Mouse (Mus musculus) liver, embryonic 14.5 days (tissue): ENCODE results near the gene Zfp53. TPM values are rescaled to one million over a fixed set of nuclear protein-coding genes. Genes with fewer than 3 reads are reported as not detected.
A peak's percentile ranks its signal among the peaks of the same experiment; 100 is the strongest.
"Not testable (repeated sequence)": the region's sequence is repeated elsewhere in the genome, so short reads cannot be mapped to it uniquely, and the experiment has no call there.

ENCODE experiments used
- ATAC-seq: fragments of 200-750 bp; cut with Nextera tagmentation; 2 replicates; pipeline ENCODE4 v1.8.0; 2017; ENCODE audit warnings: moderate number of reproducible peaks, mild to moderate bottlenecking, moderate library complexity; ENCODE audit not compliant: insufficient read depth
- DNase-seq, 3 experiments: peaks; one replicate each; pipeline ENCODE4 v3.0.0-alpha.2; 2012 to 2013; ENCODE audit warnings: low read depth in 3 of 3, low spot score in 3 of 3
- H3K27ac ChIP-seq: fragments of 300-500 bp; sonication (generic); 2 replicates; pipeline ENCODE4 v1.5.1; 2014; ENCODE audit warnings: moderate library complexity, mild to moderate bottlenecking, control low read depth, inconsistent platforms
- H3K27me3 ChIP-seq: fragments of 300-500 bp; sonication (generic); 2 replicates; pipeline ENCODE4 v1.6.1; 2014; ENCODE audit warnings: mild to moderate bottlenecking, low read length, moderate library complexity; ENCODE audit not compliant: control insufficient read depth, insufficient read depth
- H3K36me3 ChIP-seq: fragments of 300-500 bp; sonication (generic); replicated peaks from 2 replicates; pipeline ENCODE4 v1.6.1; 2014; ENCODE audit warnings: low read depth; ENCODE audit not compliant: control insufficient read depth, insufficient read depth
- H3K4me1 ChIP-seq, 2 experiments: fragments of 200-500 bp in 1 of 2; fragments of 300-500 bp in 1 of 2; sonication (generic) in 1 of 2; replicated peaks; 2 replicates each; pipeline ENCODE4 v1.6.1; 2012 to 2014; ENCODE audit warnings: antibody characterized with exemption in 1 of 2, inconsistent platforms in 1 of 2, low read length in 1 of 2; ENCODE audit not compliant: control insufficient read depth in 2 of 2, insufficient read depth in 2 of 2
- H3K4me2 ChIP-seq: fragments of 300-500 bp; sonication (generic); 2 replicates; pipeline ENCODE4 v1.6.1; 2014; ENCODE audit warnings: low read depth, mild to moderate bottlenecking, control low read depth, moderate library complexity
- H3K4me3 ChIP-seq, 2 experiments: fragments of 200-500 bp in 1 of 2; fragments of 300-500 bp in 1 of 2; sonication (generic) in 1 of 2; 2 replicates each; pipeline ENCODE4 v1.5.1; 2012 to 2014; ENCODE audit warnings: low read depth in 2 of 2, low read length in 2 of 2, mild to moderate bottlenecking in 2 of 2, control low read depth in 1 of 2, inconsistent platforms in 1 of 2, moderate library complexity in 1 of 2; ENCODE audit not compliant: insufficient read depth in 1 of 2
- H3K9ac ChIP-seq: fragments of 300-500 bp; sonication (generic); replicated peaks from 2 replicates; pipeline ENCODE4 v1.6.1; 2014; ENCODE audit warnings: mild to moderate bottlenecking, control low read depth, moderate library complexity
- H3K9me3 ChIP-seq: fragments of 300-500 bp; sonication (generic); 2 replicates; pipeline ENCODE4 v1.6.1; 2016; ENCODE audit warnings: low read length, mixed read lengths; ENCODE audit not compliant: control insufficient read depth
- CTCF ChIP-seq: IDR thresholded peaks from 2 replicates; pipeline ENCODE4 v1.5.1; 2016; ENCODE audit warnings: antibody characterized with exemption, low read depth, control low read depth
- EP300 ChIP-seq: IDR thresholded peaks from 2 replicates; pipeline ENCODE4 v1.6.1; 2016; ENCODE audit warnings: antibody characterized with exemption, low read depth
- WGBS: fragments of 180-500 bp; shearing (Covaris S2); extraction: QIAGEN DNeasy Blood & Tissue Kit; methylation state at CpG from one replicate; pipeline ENCODE4 v1.1.7; 2014; ENCODE audit not compliant: insufficient replicate concordance; 5-methylcytosine and 5-hydroxymethylcytosine counted together
- polyA plus RNA-seq, 2 experiments: library from polyadenylated mRNA; depleted of rRNA in 1 of 2; stranded (reverse) in 1 of 2; unstranded in 1 of 2; fragments of >200 nt; fragmentation: Nextera tagmentation in 1 of 2; extraction: Ambion mirVana in 1 of 2; gene quantifications; 2 replicates each; pipeline versions ENCODE4 v1.2.1 to v1.2.3; 2012 to 2014

The Zfp53 gene
- polyA plus RNA-seq, 2 experiments = 1.4 to 2.6 TPM

DNA sequence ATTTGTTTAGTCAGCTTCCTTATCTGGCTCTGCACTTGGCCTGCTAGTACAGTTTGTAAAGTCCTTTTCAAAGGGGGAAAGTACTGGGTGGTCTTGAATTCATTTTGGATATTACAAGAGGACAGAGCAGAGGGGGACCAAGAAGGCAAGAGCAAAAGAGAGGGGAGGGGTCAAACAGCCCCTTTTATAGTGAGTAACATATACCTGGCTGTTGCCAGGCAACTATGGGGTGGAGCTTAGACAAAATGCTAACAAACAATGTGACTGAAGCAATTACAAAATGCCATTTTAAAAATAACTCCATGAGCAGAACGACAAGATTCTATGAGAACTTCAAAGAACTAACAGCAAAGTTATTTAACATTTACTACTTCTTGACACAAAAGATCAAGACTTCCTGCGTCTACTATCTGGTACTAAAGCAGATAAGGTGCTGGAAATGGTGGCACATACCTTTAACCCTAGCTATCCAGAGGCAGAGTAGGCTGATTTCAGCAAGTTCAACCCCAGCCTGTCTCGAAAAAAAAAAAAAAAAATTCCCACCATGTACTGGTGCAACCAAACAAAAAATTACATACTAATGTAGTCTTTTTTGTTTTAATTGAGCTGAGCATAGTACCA lies 16.7 kb upstream of the Zfp53 start:
- Histone ChIP-seq H3K36me3 (no peaks in the 10 kb centered on the region), H3K4me2 (no peak overlapping the region), H3K4me1 (peaks cover 13 to 19% of the 10 kb centered on the region in 2 experiments), H3K27me3 (no peaks in the 10 kb centered on the region), H3K27ac (no peak overlapping the region), H3K9ac (no peak overlapping the region), H3K9me3 (no peaks in the 10 kb centered on the region), H3K4me3 (no peak overlapping the region)
- 23% methylated on average over 3 of the region's 3 CpGs for WGBS
- no peak for TF ChIP-seq EP300
- no peak for TF ChIP-seq CTCF
- ATAC-seq (peak; percentile 59; the same call in 1 of the 2 replicates), DNase-seq (no peak)

DNA sequence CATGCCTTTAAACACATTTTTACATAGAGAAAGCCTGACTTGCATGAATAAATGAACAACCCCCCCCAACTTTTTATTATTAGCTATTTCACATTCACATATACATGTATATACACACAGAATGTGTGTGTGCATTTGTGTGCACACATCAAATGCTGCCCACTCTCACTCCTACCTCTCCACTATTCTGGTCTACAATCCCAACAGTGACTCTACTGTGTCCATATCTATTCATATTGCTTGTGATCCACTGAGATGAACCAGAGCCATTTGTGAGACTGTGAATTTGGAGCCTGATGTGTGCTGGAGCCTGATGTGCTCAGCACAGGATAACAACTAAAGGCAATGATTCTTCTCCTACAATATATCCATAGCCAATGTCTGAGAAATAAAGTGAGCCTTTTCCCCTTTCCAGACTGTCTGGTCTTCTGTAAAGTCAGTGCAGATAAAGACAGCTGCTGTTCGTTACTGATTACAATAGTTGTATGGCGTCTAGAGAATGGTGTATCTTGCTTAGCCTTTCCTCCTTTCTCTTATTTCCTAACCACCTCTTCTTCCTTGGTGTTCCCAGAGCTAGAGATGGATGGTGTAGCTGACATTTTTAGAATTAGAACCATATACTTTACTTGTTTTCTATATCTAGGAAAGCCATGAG lies 16.0 kb upstream of the Zfp53 start:
- H3K27me3 ChIP-seq = no peaks in the 10 kb centered on the region
- no peak overlapping the region for H3K27ac ChIP-seq
- peak; percentile 81 for ATAC-seq

DNA sequence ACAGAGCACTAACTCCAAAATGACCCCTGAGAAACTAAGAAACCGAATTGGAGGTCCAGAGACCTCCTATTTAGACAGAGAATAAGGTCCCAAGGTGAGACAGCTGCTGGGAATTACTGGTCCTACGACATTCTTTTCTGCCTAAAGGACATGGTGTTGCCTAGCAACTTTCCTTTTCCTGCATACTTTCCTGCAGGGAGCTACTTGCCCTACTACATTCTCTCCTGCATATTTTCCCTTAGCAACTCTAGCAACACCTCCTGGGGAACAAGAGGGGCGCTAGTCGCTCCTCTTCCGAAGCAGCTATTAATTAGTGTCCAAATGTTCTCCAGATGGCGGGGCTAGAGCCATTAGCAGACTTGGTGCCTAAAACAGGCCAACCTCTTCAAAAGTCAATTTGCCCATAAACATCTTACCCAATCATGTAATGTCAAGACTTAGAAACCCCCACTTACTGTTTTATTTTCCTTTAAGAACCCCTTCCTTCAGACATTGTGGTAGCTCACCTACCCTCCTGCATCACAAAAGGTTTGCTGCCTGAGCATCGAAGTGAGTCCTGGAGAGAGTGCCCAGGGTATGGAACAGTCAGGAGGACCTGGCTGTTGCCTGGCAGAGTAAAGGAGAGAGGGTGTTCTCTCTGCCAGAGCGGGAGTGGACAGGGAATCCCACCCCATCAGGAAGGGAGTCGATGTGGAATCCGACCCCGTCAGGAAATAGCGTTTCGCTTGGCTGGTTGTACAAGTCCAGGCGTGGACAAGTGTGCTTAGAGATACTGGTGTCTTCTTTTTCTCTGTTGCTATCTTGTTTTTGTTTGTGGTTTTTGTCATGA lies 15.2 kb upstream of the Zfp53 start:
- Histone ChIP-seq H3K4me1 (peaks cover 13 to 19% of the 10 kb centered on the region in 2 experiments), H3K9ac (no peak overlapping the region), H3K36me3 (no peaks in the 10 kb centered on the region), H3K9me3 (no peaks in the 10 kb centered on the region), H3K27me3 (no peaks in the 10 kb centered on the region), H3K4me3 (no peak overlapping the region), H3K4me2 (peak overlapping the region; percentile 34), H3K27ac (no peak overlapping the region)
- WGBS = 19% methylated on average over 14 of the region's 14 CpGs
- no peak for DNase-seq
- ATAC-seq = peak; percentile 17; the same call in 1 of the 2 replicates
- TF ChIP-seq EP300 (no peak), CTCF (no peak)

More for the DNA sequence above, 16.0 kb upstream of the Zfp53 start:
- Histone ChIP-seq H3K9me3 (no peaks in the 10 kb centered on the region), H3K4me1 (peaks cover 13 to 19% of the 10 kb centered on the region in 2 experiments), H3K36me3 (no peaks in the 10 kb centered on the region), H3K9ac (no peak overlapping the region), H3K4me3 (no peak overlapping the region), H3K4me2 (peak overlapping the region; percentile 34)
- TF ChIP-seq CTCF (no peak), EP300 (peak; percentile 59; the same call in 1 of the 2 replicates)
- DNase-seq = peak in 2 of 3 experiments; percentile 31 to 33
- 10% methylated on average over 2 of the region's 2 CpGs for WGBS

DNA sequence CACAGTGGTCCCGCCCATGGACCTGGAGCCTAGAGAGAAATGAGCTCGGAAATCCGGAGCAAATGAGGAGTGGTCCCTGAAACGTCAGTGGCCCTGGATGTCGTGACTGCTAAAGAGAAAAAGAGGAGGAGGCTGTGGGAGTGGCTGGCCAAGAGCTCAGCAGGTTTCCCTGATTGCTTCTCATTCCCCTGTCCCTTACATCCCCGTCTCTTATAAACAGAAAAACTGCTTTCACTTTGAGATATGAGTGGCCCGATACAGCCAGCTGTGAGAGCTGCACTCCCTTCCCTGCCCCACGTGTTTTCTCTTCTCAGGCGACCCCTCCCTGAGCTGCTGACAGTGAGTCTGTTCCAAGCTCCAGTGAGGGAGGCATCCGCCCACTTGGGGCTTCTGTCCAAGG lies 14.1 kb upstream of the Zfp53 start:
- H3K9ac ChIP-seq, ATAC-seq, H3K9me3 ChIP-seq, DNase-seq, H3K27me3 ChIP-seq, H3K36me3 ChIP-seq, H3K27ac ChIP-seq: not testable (repeated sequence)
- peak overlapping the region in 1 of 2 experiments; percentile 46; a peak in 2 of 4 replicates for H3K4me3 ChIP-seq
- WGBS = 5% methylated on average over 10 of the region's 10 CpGs
- H3K4me1 ChIP-seq = peaks cover 13 to 19% of the 10 kb centered on the region in 2 experiments
- peak overlapping the region; percentile 43 for H3K4me2 ChIP-seq

DNA sequence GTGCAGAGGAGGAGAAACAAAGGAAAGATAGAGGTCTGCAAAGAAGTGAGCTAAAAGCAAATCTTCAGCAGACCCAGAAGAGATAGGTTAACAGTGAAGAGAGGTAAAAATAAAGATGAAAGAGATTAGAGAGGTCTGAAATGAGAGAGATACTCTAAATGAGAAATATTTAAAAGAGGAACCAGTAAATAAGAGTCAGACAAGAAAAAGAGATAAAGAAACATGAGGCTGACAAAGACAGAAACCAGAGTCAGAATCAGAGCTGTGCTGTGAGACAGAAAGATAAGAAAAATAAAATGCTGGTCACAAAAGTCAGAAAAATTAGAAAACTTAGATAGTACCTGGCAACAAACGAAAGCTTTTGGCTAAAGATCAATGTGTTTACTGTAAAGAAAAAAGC lies 13.5 kb upstream of the Zfp53 start:
- not testable (repeated sequence) for H3K9me3 ChIP-seq, H3K9ac ChIP-seq, ATAC-seq, H3K36me3 ChIP-seq, H3K27ac ChIP-seq, H3K4me2 ChIP-seq, H3K27me3 ChIP-seq, DNase-seq, H3K4me3 ChIP-seq
- WGBS = 23% methylated on average over 1 of the region's 1 CpGs
- H3K4me1 ChIP-seq = peaks cover 13 to 19% of the 10 kb centered on the region in 2 experiments

DNA sequence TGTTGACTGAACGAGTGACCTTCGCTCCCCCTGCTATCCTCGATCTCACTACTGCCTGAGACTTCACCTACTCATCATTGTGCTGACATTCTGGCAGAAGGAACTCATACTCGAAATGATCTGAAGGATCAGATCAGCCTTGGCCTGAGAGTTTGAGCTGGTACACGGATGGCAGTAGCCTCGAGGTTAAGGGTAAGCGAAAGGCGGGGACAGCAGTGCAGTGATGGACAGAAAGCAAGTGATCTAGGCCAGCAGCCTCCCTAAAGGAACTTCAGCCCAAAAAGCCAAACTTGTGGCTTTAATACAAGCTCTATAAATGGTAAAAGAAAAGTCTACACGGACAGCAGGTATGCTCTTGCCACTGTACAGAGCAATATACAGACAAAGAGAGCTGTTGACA lies 12.4 kb upstream of the Zfp53 start:
- not testable (repeated sequence) for H3K4me3 ChIP-seq, H3K27me3 ChIP-seq, H3K4me2 ChIP-seq, H3K27ac ChIP-seq, DNase-seq, H3K9ac ChIP-seq, H3K36me3 ChIP-seq, ATAC-seq, H3K9me3 ChIP-seq
- WGBS = 51% methylated on average over 4 of the region's 9 CpGs
- peaks cover 13 to 19% of the 10 kb centered on the region in 2 experiments for H3K4me1 ChIP-seq

DNA sequence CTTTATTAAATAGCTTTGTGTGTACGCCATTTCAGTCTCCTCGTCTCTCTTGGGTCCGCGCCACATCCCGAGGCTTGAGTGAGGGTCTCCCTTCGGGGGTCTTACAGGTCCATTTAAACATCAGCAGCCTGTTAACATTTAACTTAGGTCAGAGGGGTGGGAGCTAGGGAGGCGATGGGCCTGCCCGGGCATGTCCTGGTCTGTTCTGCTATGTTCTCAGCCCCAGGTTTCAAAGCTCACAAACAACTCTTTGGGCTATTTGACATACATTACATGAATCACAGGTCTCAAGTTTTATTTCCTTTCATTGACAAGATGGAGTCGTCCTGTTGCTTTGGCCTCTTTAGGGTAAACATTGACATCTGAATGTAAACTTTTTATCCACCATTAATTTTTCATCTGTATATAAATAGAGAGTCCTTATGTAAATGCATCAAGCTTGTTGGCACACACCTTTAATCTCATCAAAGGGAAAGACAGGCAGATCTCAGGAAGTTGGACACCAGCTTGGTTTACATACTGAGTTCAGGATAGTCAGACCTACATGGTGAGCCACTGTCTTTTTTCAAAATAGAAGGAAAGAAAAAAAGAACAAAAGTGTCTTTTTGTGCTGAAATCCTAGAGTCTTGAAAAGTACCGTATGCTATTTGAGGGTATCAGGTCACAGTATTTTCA lies 10.6 kb upstream of the Zfp53 start:
- H3K27me3 ChIP-seq, DNase-seq, ATAC-seq, H3K36me3 ChIP-seq, H3K4me2 ChIP-seq, H3K4me3 ChIP-seq, H3K9me3 ChIP-seq, H3K4me1 ChIP-seq, H3K27ac ChIP-seq, H3K9ac ChIP-seq: not testable (repeated sequence)
- WGBS = 51% methylated on average over 8 of the region's 10 CpGs
